Mouse (Mus musculus) kidney, adult 2 months (tissue): ENCODE measurements around the gene Adora2a.

Source experiments
- CTCF ChIP-seq: fragments of 200-500 bp; conservative IDR thresholded peaks from 2 replicates; pipeline ENCODE4 v1.5.1; 2011; ENCODE audit warnings: low read depth, mild to moderate bottlenecking, control low read depth, low read length, moderate library complexity, mixed read lengths; ENCODE audit not compliant: insufficient read depth, insufficient read length
- POLR2A ChIP-seq: fragments of 200-500 bp; IDR thresholded peaks from one replicate; pipeline ENCODE4 v1.6.1; 2011; ENCODE audit warnings: low read depth, low read length, control low read depth

DNA sequence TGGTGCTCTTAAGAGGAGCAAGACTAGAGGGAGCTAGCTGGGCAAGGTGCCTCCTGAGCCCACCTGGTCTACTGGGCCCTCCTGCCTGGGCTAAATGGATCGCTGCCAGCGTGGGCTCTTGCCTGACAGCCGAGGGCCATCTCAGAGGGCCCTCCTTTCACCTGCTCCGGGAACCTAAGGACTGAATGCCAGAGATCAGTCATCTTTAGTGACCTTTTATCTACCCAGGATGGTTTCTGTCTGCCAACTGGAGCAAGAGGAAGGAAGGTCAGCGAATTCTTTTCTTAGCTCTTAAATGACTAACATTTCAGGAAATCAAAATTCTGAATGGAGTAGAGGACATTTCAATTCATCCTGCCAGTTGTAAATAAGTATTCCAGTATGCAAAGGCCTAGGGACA is 33.9 kb downstream of the Adora2a start:
- no peak for TF ChIP-seq POLR2A
- TF ChIP-seq CTCF, result no peak
